Mouse (Mus musculus) embryonic facial prominence, embryonic 11.5 days (tissue): ENCODE measurements at regions not wholly inside any gene's neighbourhood (a gene's known extent, or its start where the extent isn't known, plus 50 kb on each side); places are given as distances from the start of the nearest gene placed in this dataset.

ENCODE experiments used
- ATAC-seq: fragments of 200-750 bp; cut with Nextera tagmentation; replicated peaks from 2 replicates; pipeline ENCODE4 v1.8.0; 2017; ENCODE audit warnings: low read depth; ENCODE audit not compliant: insufficient number of reproducible peaks, low FRiP score, low TSS enrichment
- DNase-seq: peaks from one replicate; pipeline ENCODE4 v3.0.0-alpha.2; 2015; ENCODE audit warnings: low spot score
- H3K27ac ChIP-seq: fragments of 300-500 bp; sonication (generic); replicated peaks from 2 replicates; pipeline ENCODE4 v1.5.1; 2014; ENCODE audit warnings: mild to moderate bottlenecking, low read depth, low read length, control low read depth
- H3K27me3 ChIP-seq: fragments of 300-500 bp; sonication (generic); 2 replicates; pipeline ENCODE4 v1.6.1; 2014; ENCODE audit warnings: mild to moderate bottlenecking, low read length, moderate library complexity, mixed read lengths; ENCODE audit not compliant: control insufficient read depth, insufficient read depth
- H3K36me3 ChIP-seq: fragments of 300-500 bp; sonication (generic); replicated peaks from 2 replicates; pipeline ENCODE4 v1.6.1; 2014; ENCODE audit warnings: low read depth, mild to moderate bottlenecking, low read length, moderate library complexity, mixed read lengths; ENCODE audit not compliant: control insufficient read depth, insufficient read depth
- H3K4me1 ChIP-seq: fragments of 300-500 bp; sonication (generic); 2 replicates; pipeline ENCODE4 v1.6.1; 2014; ENCODE audit warnings: low read length, mixed read lengths; ENCODE audit not compliant: control insufficient read depth, insufficient read depth
- H3K4me2 ChIP-seq: fragments of 300-500 bp; sonication (generic); 2 replicates; pipeline ENCODE4 v1.6.1; 2014; ENCODE audit warnings: low read depth, mild to moderate bottlenecking, control low read depth, low read length, moderate library complexity
- H3K4me3 ChIP-seq: fragments of 300-500 bp; sonication (generic); 2 replicates; pipeline ENCODE4 v1.5.1; 2014; ENCODE audit warnings: low read depth, low read length, control low read depth
- H3K9ac ChIP-seq: fragments of 300-500 bp; sonication (generic); replicated peaks from 2 replicates; pipeline ENCODE4 v1.6.1; 2014; ENCODE audit warnings: mild to moderate bottlenecking, control low read depth, low read length
- H3K9me3 ChIP-seq: fragments of 300-500 bp; sonication (generic); replicated peaks from 2 replicates; pipeline ENCODE4 v1.6.1; 2016; ENCODE audit warnings: mild to moderate bottlenecking, low read length, inconsistent platforms, mixed read lengths; ENCODE audit not compliant: control insufficient read depth
- WGBS: fragments of 180-500 bp; shearing (Covaris S2); extraction: QIAGEN DNeasy Blood & Tissue Kit; methylation state at CpG from one replicate; pipeline ENCODE4 v1.1.7; 2014; 5-methylcytosine and 5-hydroxymethylcytosine counted together

DNA sequence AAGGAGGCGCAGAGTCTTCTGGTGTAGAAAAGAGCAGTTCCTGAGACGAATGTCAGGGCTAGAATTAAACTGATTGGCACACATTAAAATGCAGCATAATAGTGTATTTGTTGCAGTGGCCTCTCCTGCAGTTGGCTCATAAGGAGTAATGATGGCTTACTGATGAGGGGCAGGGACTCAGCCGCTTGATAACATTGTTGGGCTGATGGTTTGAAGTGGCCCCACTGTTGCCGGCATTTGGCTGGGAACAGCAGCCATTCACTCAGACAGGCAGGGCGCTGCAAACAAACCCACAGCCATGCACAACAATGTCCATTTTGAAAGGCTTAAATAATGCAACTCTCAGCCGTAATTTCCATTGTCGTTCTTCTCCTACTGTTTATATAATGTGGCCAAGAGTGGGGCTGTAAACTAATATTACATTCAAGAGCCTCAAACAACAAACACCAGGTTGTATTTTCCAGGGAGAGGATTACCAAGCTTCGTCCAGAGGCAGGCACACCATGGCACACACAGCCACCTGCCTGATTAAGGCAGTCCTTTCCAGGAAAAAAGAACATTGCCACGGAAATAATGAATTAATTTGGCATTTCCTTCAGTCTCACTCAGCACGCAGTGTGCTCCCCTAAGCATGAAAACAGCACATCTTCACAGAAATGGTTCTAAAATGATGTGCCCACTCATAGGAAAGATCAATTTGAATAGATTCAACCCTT is 374.1 kb downstream of the Nedd1 start:
- Histone ChIP-seq H3K9ac (no peak overlapping the region), H3K4me3 (no peak overlapping the region), H3K27me3 (no peaks in the 10 kb centered on the region), H3K4me2 (no peak overlapping the region), H3K27ac (no peak overlapping the region), H3K9me3 (no peaks in the 10 kb centered on the region), H3K4me1 (no peaks in the 10 kb centered on the region), H3K36me3 (no peaks in the 10 kb centered on the region)
- no peak for DNase-seq
- 77% methylated on average over 10 of the region's 10 CpGs for WGBS
- no peak for ATAC-seq

DNA sequence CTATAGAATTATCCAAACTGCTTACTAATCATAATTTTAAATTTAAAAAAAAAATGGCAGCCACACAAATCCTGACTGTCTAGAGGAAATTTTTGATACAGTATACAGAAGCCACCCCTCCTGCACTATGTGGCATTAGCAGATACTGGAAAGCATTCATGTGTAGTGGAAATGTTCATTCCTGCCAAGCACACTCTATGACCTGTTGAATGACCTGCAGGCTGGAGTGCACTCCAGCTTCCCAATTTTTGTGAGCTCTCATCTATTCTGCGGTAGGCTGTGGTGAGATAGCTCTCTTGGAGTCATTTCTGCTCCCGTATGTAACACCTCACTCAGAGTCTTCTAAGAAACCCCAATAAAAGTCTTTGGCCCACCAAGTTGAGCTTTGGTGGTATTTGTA is 382.5 kb downstream of the Nedd1 start:
- DNase-seq, result no peak

DNA sequence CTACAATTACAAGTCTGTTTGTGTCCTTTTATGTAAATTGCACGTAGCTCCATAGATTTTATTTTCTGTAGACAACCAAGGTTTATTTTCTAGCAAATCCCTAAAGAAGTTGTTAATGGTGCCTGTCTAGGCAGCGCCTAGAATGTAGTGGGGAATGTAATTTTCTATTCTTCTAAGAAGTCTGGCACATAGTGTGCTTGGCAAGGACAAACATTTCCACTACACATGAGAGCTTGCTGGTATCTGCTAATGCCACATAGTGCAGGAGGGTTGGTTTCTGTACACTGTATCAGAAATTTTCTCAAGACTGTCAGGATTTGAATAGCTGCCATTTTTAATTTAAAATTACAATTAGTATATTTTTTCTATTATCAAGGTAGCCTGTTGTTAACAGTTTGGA is 385.3 kb downstream of the Nedd1 start:
- no peak for ATAC-seq

More for the DNA sequence above, 382.5 kb downstream of the Nedd1 start:
- WGBS, result 97% methylated on average over 2 of the region's 2 CpGs
- Histone ChIP-seq H3K4me1 (no peaks in the 10 kb centered on the region), H3K4me3 (no peak overlapping the region), H3K9ac (no peak overlapping the region), H3K27ac (no peak overlapping the region), H3K9me3 (no peaks in the 10 kb centered on the region), H3K36me3 (no peaks in the 10 kb centered on the region), H3K27me3 (no peaks in the 10 kb centered on the region), H3K4me2 (no peak overlapping the region)
- no peak for ATAC-seq

DNA sequence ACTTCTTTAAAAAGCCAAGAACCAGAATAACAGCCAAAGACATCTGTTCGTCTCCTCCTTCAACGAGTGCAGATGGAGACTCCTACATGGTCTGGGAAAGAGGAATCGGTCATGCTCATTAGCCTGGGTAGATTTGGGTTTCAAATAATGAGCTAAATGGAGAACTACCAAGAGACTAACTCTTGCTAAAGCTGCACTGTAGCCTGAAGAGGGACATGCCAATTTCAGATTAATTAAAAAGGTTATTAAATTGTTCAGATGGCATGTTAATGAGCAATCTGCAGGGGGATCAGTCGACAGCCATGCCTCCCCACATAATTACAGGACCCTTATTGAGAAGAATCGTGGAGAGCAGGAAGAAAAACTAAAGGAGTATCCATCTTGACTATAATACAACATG is 386.1 kb downstream of the Nedd1 start:
- no peak for DNase-seq
- Histone ChIP-seq H3K9ac (no peak overlapping the region), H3K27me3 (no peaks in the 10 kb centered on the region), H3K27ac (no peak overlapping the region), H3K4me2 (no peak overlapping the region), H3K4me1 (no peaks in the 10 kb centered on the region), H3K36me3 (no peaks in the 10 kb centered on the region), H3K4me3 (no peak overlapping the region), H3K9me3 (no peaks in the 10 kb centered on the region)
- WGBS, result 60% methylated on average over 5 of the region's 5 CpGs
- no peak for ATAC-seq

More for the DNA sequence above, 385.3 kb downstream of the Nedd1 start:
- no peak overlapping the region for H3K9ac ChIP-seq
- no peak overlapping the region for H3K4me2 ChIP-seq
- WGBS, result 89% methylated on average over 2 of the region's 2 CpGs
- H3K27ac ChIP-seq, result no peak overlapping the region
- H3K4me1 ChIP-seq, result no peaks in the 10 kb centered on the region
- H3K27me3 ChIP-seq, result no peaks in the 10 kb centered on the region
- H3K36me3 ChIP-seq, result no peaks in the 10 kb centered on the region
- no peaks in the 10 kb centered on the region for H3K9me3 ChIP-seq
- no peak for DNase-seq
- no peak overlapping the region for H3K4me3 ChIP-seq

DNA sequence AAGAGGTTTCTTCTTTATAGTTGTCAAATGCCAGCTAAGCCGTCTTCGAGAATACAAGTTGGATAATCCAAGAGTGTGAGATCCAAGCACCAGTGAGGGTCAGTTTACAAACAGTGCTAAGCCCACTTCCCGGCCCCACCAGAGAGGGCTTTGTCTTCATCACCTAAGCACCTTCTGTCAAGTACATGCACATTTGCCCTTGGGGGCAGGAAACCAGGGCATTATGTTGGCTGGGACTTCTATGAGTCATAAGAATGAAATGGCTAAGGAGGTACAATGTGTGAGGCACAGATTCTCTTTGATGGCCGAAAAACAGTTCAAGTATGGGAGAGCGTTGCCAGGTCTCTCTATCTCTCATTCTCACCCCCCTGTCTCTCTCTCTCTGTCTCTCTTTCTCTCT is 387.1 kb downstream of the Nedd1 start:
- no peak overlapping the region for H3K9ac ChIP-seq
- no peaks in the 10 kb centered on the region for H3K36me3 ChIP-seq
- ATAC-seq, result no peak
- no peaks in the 10 kb centered on the region for H3K27me3 ChIP-seq
- no peaks in the 10 kb centered on the region for H3K4me1 ChIP-seq
- DNase-seq, result no peak
- H3K4me2 ChIP-seq, result no peak overlapping the region
- H3K4me3 ChIP-seq, result no peak overlapping the region
- no peaks in the 10 kb centered on the region for H3K9me3 ChIP-seq
- 78% methylated on average over 5 of the region's 5 CpGs for WGBS
- no peak overlapping the region for H3K27ac ChIP-seq

DNA sequence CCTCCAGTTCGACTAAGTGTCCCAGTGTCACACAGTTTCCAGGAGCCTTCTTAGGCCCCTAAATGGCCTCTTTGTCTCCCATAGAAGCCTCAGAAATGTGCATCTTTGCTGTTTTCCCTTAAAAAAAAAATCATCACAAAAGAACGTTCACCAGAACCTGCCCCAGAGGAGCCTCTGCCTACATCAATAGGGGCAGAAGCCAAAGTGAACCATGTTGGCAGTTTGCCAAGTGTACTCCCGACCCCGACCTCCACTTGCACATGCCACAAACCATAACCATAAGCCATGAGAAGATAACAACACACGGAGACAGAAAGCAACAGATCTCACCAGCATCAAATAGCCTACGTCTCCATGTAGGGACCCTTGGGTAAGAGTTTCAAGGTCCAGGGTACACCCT is 388.4 kb downstream of the Nedd1 start:
- Histone ChIP-seq H3K4me3 (no peak overlapping the region), H3K4me2 (no peak overlapping the region), H3K27ac (no peak overlapping the region), H3K27me3 (no peaks in the 10 kb centered on the region), H3K9me3 (no peaks in the 10 kb centered on the region), H3K9ac (no peak overlapping the region), H3K4me1 (no peaks in the 10 kb centered on the region), H3K36me3 (no peaks in the 10 kb centered on the region)
- WGBS, result 41% methylated on average over 6 of the region's 6 CpGs
- ATAC-seq, result no peak
- peak; percentile 24 for DNase-seq

DNA sequence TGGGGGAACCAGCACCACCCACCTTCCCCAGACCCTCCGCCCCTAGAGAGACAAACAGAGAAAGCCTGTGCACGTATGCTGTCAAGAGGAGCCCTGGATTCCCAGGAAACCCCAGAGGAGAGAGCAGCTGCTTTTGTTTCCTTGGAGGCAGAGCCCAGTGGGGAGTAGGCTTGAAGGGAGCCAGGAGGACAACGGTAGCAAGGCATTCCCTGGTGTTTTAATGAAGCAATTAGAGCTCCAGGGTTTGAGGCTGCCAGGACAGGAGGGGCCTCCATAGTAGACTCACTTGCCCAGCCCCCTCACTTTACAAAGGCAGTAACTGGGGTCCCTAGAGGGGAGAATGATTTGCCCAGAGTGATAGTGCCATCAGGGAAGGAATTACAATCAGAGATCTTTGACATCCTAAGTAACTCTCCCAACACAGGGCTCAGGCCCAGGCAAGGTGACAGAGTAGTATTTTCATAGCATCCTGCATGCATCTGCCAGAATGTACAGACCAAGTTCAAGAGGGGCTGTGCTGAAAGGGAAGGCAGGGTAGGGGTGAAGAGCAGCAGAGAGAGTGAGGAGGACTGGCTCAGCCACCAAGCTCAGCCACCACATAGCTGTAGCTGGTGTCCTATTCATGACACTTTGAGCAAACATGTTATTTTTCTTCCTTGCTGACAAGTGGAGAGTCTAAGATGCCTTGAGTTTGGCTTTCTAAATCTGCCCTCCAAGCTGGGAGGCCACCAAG is 389.0 kb downstream of the Nedd1 start:
- Histone ChIP-seq H3K27ac (no peak overlapping the region; the same call in 1 of the 2 replicates), H3K9me3 (no peaks in the 10 kb centered on the region), H3K9ac (no peak overlapping the region), H3K4me2 (no peak overlapping the region), H3K27me3 (no peaks in the 10 kb centered on the region), H3K36me3 (no peaks in the 10 kb centered on the region), H3K4me3 (no peak overlapping the region), H3K4me1 (no peaks in the 10 kb centered on the region)
- peak; percentile 55 for DNase-seq
- 9% methylated on average over 3 of the region's 3 CpGs for WGBS
- peak; percentile 79 for ATAC-seq

DNA sequence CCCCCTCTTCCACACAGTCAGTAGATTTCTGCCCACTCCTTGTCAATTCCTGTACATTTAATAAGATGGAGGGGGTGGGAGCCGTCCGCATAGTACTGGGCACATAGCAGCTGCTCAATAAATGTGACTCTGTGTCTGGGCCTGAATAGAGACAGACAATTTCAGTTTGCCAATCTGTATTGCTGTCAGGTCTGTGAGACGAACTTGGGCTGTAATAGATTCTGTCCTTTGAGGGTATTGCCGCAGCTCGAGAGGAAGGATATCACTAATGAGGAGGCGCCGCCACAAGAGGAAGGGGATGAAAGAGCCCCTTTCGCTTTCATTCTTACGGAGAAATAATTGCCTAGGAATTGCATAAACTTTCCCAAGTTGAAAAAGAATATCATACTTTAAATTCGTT is 392.1 kb downstream of the Nedd1 start:
- ATAC-seq (no peak), DNase-seq (no peak)
- Histone ChIP-seq H3K4me3 (no peak overlapping the region), H3K27ac (no peak overlapping the region), H3K27me3 (no peaks in the 10 kb centered on the region), H3K4me2 (no peak overlapping the region), H3K9ac (no peak overlapping the region), H3K9me3 (no peaks in the 10 kb centered on the region), H3K4me1 (no peaks in the 10 kb centered on the region), H3K36me3 (no peaks in the 10 kb centered on the region)
- 54% methylated on average over 10 of the region's 10 CpGs for WGBS
